Mouse (Mus musculus): Measurements from ENCODE around the gene Ankrd11.

Ankrd11 gene

GRCm38 (mm10) chr8:122903002-122903401, 139.1 kb downstream of the Ankrd11 start:
- Histone ChIP-seq H3K36me3 (ENCODE audit: insufficient read depth, low read length) (peaks cover 93% of the 10 kb centered on the region), H3K4me1 (replicated peaks; ENCODE audit: low read depth, low read length) (peaks cover 82% of the 10 kb centered on the region), H3K9me3 (ENCODE audit: low read length) (no peaks in the 10 kb centered on the region), H3K27me3 (ENCODE audit: insufficient read depth, low read length) (no peaks in the 10 kb centered on the region), H3K4me3 (replicated peaks; ENCODE audit: low read length) (no peak overlapping the region)
- TF ChIP-seq NANOG (IDR thresholded peaks at IDR 0.05; ENCODE audit: borderline replicate concordance, low read length) (no peak), POU5F1 (IDR thresholded peaks at IDR 0.05; ENCODE audit: borderline replicate concordance, low read length) (no peak), CTCF (conservative IDR thresholded peaks at IDR 0.05; ENCODE audit: low read length) (no peak)

DNA sequence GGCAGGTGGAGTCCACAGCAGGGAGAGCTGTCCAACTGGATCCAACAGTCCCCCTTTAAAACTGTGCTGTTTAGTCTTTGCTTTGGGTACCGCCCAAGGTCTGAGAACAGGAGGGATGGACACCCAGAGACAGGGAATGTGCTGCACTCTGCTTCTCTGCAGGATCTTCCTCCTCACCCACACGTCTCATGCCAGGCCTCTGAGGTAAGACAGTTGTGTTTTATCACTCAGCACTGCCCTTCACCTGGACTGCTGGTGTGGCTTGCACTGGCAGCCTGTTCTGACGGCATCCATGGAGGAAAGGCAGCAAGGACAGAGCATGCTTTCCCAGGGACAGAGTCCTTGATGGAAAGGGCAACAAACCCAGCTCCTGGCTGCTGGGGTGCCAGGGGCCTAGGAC, 139.5 kb downstream of the Ankrd11 start:
- no peaks in the 10 kb centered on the region for H3K9me3 ChIP-seq (ENCODE audit: low read length)
- no peaks in the 10 kb centered on the region for H3K27me3 ChIP-seq (ENCODE audit: insufficient read depth, low read length)
- TF ChIP-seq CTCF (conservative IDR thresholded peaks at IDR 0.05; ENCODE audit: low read length), result no peak
- TF ChIP-seq NANOG (IDR thresholded peaks at IDR 0.05; ENCODE audit: borderline replicate concordance, low read length), result no peak
- no peak for TF ChIP-seq POU5F1 (IDR thresholded peaks at IDR 0.05; ENCODE audit: borderline replicate concordance, low read length)
- H3K36me3 ChIP-seq (ENCODE audit: insufficient read depth, low read length), result peaks cover 93% of the 10 kb centered on the region
- H3K4me1 ChIP-seq (replicated peaks; ENCODE audit: low read depth, low read length), result peaks cover 84% of the 10 kb centered on the region
- no peak overlapping the region for H3K4me3 ChIP-seq (replicated peaks; ENCODE audit: low read length)

DNA sequence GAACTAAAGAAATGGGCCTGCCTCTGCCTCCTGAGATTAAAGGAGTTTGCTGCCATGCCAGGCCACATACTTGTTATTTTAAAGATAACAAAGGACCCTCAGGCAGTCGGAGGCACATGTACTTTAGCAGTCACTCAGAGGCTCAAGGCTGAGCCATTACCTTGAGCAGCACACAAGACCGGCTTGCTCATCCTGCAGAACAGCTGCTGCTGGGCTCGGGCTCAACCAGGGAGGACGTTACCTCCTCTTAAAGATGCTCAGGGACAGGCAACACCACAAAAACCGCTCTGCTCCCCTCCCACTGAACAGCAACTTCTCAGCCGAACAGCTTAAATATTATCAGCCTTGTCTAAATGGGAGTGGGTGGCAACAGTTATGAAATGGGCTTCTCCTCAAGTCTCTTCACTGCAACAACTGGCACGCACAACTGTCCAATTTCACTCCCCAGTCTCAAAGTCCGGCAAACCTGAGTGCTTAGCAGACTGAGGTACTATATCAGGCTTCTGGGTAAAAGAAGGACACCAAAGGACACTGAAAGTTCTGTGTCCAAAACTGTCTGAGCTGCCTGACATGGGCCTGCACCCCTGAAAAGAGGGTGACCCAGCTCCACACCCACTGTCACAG, 140.1 kb downstream of the Ankrd11 start:
- no peak for TF ChIP-seq NANOG (IDR thresholded peaks at IDR 0.05; ENCODE audit: borderline replicate concordance, low read length)
- no peak for TF ChIP-seq POU5F1 (IDR thresholded peaks at IDR 0.05; ENCODE audit: borderline replicate concordance, low read length)
- TF ChIP-seq CTCF (conservative IDR thresholded peaks at IDR 0.05; ENCODE audit: low read length), result no peak
- peaks cover 93% of the 10 kb centered on the region for H3K36me3 ChIP-seq (ENCODE audit: insufficient read depth, low read length)
- H3K4me1 ChIP-seq (replicated peaks; ENCODE audit: low read depth, low read length), result peaks cover 84% of the 10 kb centered on the region
- no peak overlapping the region for H3K4me3 ChIP-seq (replicated peaks; ENCODE audit: low read length)
- H3K9me3 ChIP-seq (ENCODE audit: low read length), result no peaks in the 10 kb centered on the region
- H3K27me3 ChIP-seq (ENCODE audit: insufficient read depth, low read length), result no peaks in the 10 kb centered on the region

- Histone ChIP-seq H3K36me3 (ENCODE audit: insufficient read depth, low read length) (peaks cover 93% of the 10 kb centered on the region), H3K9me3 (ENCODE audit: low read length) (no peaks in the 10 kb centered on the region), H3K4me1 (replicated peaks; ENCODE audit: low read depth, low read length) (peaks cover 87% of the 10 kb centered on the region), H3K4me3 (replicated peaks; ENCODE audit: low read length) (no peak overlapping the region), H3K27me3 (ENCODE audit: insufficient read depth, low read length) (no peaks in the 10 kb centered on the region)
- no peak for TF ChIP-seq NANOG (IDR thresholded peaks at IDR 0.05; ENCODE audit: borderline replicate concordance, low read length)
- no peak for TF ChIP-seq CTCF (conservative IDR thresholded peaks at IDR 0.05; ENCODE audit: low read length)
- TF ChIP-seq POU5F1 (IDR thresholded peaks at IDR 0.05; ENCODE audit: borderline replicate concordance, low read length), result no peak
These were observed 140.6 kb downstream of the Ankrd11 start for GRCm38 (mm10) chr8:122901476-122901875.

GRCm38 (mm10) chr8:122899085-122899484, 143.0 kb downstream of the Ankrd11 start:
- no peak overlapping the region for H3K4me3 ChIP-seq (replicated peaks; ENCODE audit: low read length)
- no peak for TF ChIP-seq NANOG (IDR thresholded peaks at IDR 0.05; ENCODE audit: borderline replicate concordance, low read length)
- no peak for TF ChIP-seq CTCF (conservative IDR thresholded peaks at IDR 0.05; ENCODE audit: low read length)
- TF ChIP-seq POU5F1 (IDR thresholded peaks at IDR 0.05; ENCODE audit: borderline replicate concordance, low read length), result no peak
- peaks cover 93% of the 10 kb centered on the region for H3K36me3 ChIP-seq (ENCODE audit: insufficient read depth, low read length)
- peaks cover 68% of the 10 kb centered on the region for H3K4me1 ChIP-seq (replicated peaks; ENCODE audit: low read depth, low read length)
- H3K9me3 ChIP-seq (ENCODE audit: low read length), result no peaks in the 10 kb centered on the region
- H3K27me3 ChIP-seq (ENCODE audit: insufficient read depth, low read length), result no peaks in the 10 kb centered on the region

GRCm38 (mm10) chr8:122898473-122898872, 143.6 kb downstream of the Ankrd11 start:
- Histone ChIP-seq H3K36me3 (ENCODE audit: insufficient read depth, low read length) (peaks cover 93% of the 10 kb centered on the region), H3K27me3 (ENCODE audit: insufficient read depth, low read length) (no peaks in the 10 kb centered on the region), H3K9me3 (ENCODE audit: low read length) (no peaks in the 10 kb centered on the region), H3K4me1 (replicated peaks; ENCODE audit: low read depth, low read length) (peaks cover 62% of the 10 kb centered on the region), H3K4me3 (replicated peaks; ENCODE audit: low read length) (no peak overlapping the region)
- TF ChIP-seq POU5F1 (IDR thresholded peaks at IDR 0.05; ENCODE audit: borderline replicate concordance, low read length), result no peak
- no peak for TF ChIP-seq CTCF (conservative IDR thresholded peaks at IDR 0.05; ENCODE audit: low read length)
- TF ChIP-seq NANOG (IDR thresholded peaks at IDR 0.05; ENCODE audit: borderline replicate concordance, low read length), result no peak

- Histone ChIP-seq H3K4me1 (replicated peaks; ENCODE audit: low read depth, low read length) (peaks cover 57% of the 10 kb centered on the region), H3K4me3 (replicated peaks; ENCODE audit: low read length) (no peak overlapping the region), H3K27me3 (ENCODE audit: insufficient read depth, low read length) (no peaks in the 10 kb centered on the region), H3K36me3 (ENCODE audit: insufficient read depth, low read length) (peaks cover 98% of the 10 kb centered on the region), H3K9me3 (ENCODE audit: low read length) (no peaks in the 10 kb centered on the region)
- TF ChIP-seq POU5F1 (IDR thresholded peaks at IDR 0.05; ENCODE audit: borderline replicate concordance, low read length) (no peak), CTCF (conservative IDR thresholded peaks at IDR 0.05; ENCODE audit: low read length) (no peak), NANOG (IDR thresholded peaks at IDR 0.05; ENCODE audit: borderline replicate concordance, low read length) (no peak)
These were observed 144.1 kb downstream of the Ankrd11 start for GRCm38 (mm10) chr8:122898018-122898417.

- Histone ChIP-seq H3K36me3 (ENCODE audit: insufficient read depth, low read length) (peaks cover 100% of the 10 kb centered on the region), H3K27me3 (ENCODE audit: insufficient read depth, low read length) (no peaks in the 10 kb centered on the region), H3K4me1 (replicated peaks; ENCODE audit: low read depth, low read length) (peaks cover 51% of the 10 kb centered on the region), H3K9me3 (ENCODE audit: low read length) (no peaks in the 10 kb centered on the region), H3K4me3 (replicated peaks; ENCODE audit: low read length) (no peak overlapping the region)
- TF ChIP-seq CTCF (conservative IDR thresholded peaks at IDR 0.05; ENCODE audit: low read length), result no peak
- no peak for TF ChIP-seq POU5F1 (IDR thresholded peaks at IDR 0.05; ENCODE audit: borderline replicate concordance, low read length)
- no peak for TF ChIP-seq NANOG (IDR thresholded peaks at IDR 0.05; ENCODE audit: borderline replicate concordance, low read length)
These were observed 144.9 kb downstream of the Ankrd11 start for GRCm38 (mm10) chr8:122897200-122897599.

DNA sequence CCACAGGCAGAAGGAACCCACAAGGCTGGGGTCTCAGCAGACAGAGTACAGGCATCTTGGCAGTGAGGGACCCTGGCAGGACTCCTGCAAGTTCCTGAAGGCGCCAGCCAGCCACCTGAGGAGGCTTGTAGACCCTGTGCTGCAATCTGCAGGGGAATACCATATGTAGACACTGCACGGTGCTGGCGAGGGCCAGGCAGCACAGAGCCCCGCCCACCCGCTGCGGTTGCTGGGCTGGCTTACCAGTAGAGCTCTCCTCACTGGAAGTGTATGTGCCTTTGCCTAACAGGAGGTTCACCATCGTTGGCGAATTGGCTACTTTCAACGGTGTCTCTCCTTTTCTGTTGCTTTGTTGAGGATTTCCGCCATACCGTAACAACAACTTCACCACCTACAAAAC, 145.8 kb downstream of the Ankrd11 start:
- no peak overlapping the region for H3K4me3 ChIP-seq (replicated peaks; ENCODE audit: low read length)
- peaks cover 51% of the 10 kb centered on the region for H3K4me1 ChIP-seq (replicated peaks; ENCODE audit: low read depth, low read length)
- H3K27me3 ChIP-seq (ENCODE audit: insufficient read depth, low read length), result no peaks in the 10 kb centered on the region
- H3K36me3 ChIP-seq (ENCODE audit: insufficient read depth, low read length), result peaks cover 100% of the 10 kb centered on the region
- no peaks in the 10 kb centered on the region for H3K9me3 ChIP-seq (ENCODE audit: low read length)
- TF ChIP-seq NANOG (IDR thresholded peaks at IDR 0.05; ENCODE audit: borderline replicate concordance, low read length) (no peak), CTCF (conservative IDR thresholded peaks at IDR 0.05; ENCODE audit: low read length) (no peak), POU5F1 (IDR thresholded peaks at IDR 0.05; ENCODE audit: borderline replicate concordance, low read length) (no peak)

Data from E14TG2a.4 (cell line).